Mouse (Mus musculus) hindbrain, embryonic 13.5 days (tissue): Measurements from ENCODE around the gene Rpf1. TPM values are rescaled to one million over a fixed set of nuclear protein-coding genes. Genes with fewer than 3 reads are reported as not detected.

Source experiments
- ATAC-seq: fragments of 200-750 bp; cut with Nextera tagmentation; 2 replicates; pipeline ENCODE4 v1.8.0; 2017; ENCODE audit warnings: moderate TSS enrichment; ENCODE audit not compliant: low FRiP score
- H3K27ac ChIP-seq: fragments of 300-500 bp; sonication (generic); 2 replicates; pipeline ENCODE4 v1.5.1; 2015; ENCODE audit warnings: inconsistent platforms, mild to moderate bottlenecking, moderate library complexity
- H3K27me3 ChIP-seq: fragments of 300-500 bp; sonication (generic); 2 replicates; pipeline ENCODE4 v1.6.1; 2015; ENCODE audit warnings: mild to moderate bottlenecking, inconsistent platforms
- H3K36me3 ChIP-seq: fragments of 300-500 bp; sonication (generic); 2 replicates; pipeline ENCODE4 v1.6.1; 2015; ENCODE audit warnings: mild to moderate bottlenecking, inconsistent platforms
- H3K4me1 ChIP-seq: fragments of 300-500 bp; sonication (generic); replicated peaks from 2 replicates; pipeline ENCODE4 v1.6.1; 2015; ENCODE audit warnings: inconsistent platforms
- H3K4me2 ChIP-seq: fragments of 300-500 bp; sonication (generic); 2 replicates; pipeline ENCODE4 v1.6.1; 2015; ENCODE audit warnings: inconsistent platforms, mild to moderate bottlenecking, moderate library complexity
- H3K4me3 ChIP-seq: fragments of 300-500 bp; sonication (generic); 2 replicates; pipeline ENCODE4 v1.5.1; 2015; ENCODE audit warnings: mild to moderate bottlenecking, inconsistent platforms
- H3K9ac ChIP-seq: fragments of 300-500 bp; sonication (generic); 2 replicates; pipeline ENCODE4 v1.6.1; 2015; ENCODE audit warnings: mild to moderate bottlenecking, inconsistent platforms
- H3K9me3 ChIP-seq: fragments of 300-500 bp; sonication (generic); 2 replicates; pipeline ENCODE4 v1.6.1; 2016; ENCODE audit warnings: inconsistent platforms
- whole genome bisulfite sequencing: fragments of 180-500 bp; shearing (Covaris S2); methylation state at CpG from one replicate; pipeline ENCODE4 v1.1.7; 2015; 5-methylcytosine and 5-hydroxymethylcytosine counted together
- polyA plus RNA-seq: library from polyadenylated mRNA; unstranded; fragments of >200 nt; fragmentation: Nextera tagmentation; extraction: Ambion mirVana; gene quantifications from 2 replicates; pipeline ENCODE4 v1.2.1, GENCODE M21; 2015

Rpf1 gene
- polyA plus RNA-seq, 1 experiment from 2014 or later, result 48.9 TPM

GRCm38 (mm10) chr3:146554816-146555215, 33.6 kb upstream of the Rpf1 start:
- Histone ChIP-seq H3K27me3 (no peaks in the 10 kb centered on the region), H3K9ac (no peak overlapping the region), H3K36me3 (no peaks in the 10 kb centered on the region), H3K4me3 (no peak overlapping the region), H3K27ac (no peak overlapping the region), H3K9me3 (no peaks in the 10 kb centered on the region), H3K4me2 (no peak overlapping the region), H3K4me1 (no peaks in the 10 kb centered on the region)
- WGBS, result 88% methylated on average over 7 of the region's 7 CpGs
- ATAC-seq, result no peak

DNA sequence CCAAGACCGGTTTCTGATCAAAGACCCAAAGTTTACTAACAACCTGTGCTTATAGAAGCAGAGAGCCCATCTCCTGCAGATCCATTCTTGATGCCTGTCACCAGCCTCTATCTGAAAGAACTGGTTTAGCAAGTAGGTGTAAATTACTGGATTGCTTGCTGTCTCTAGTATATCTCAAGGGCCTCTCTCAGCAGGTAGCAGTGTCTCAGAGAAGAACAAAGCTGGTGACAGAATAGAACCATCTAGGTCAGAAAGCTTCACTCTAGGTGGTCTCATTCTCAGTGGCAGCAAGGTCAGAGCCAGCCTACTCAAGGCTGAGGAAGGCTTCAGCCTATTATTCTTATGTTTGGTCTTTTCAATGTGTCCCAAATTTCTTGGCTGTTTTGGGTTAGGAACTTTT, 22.4 kb upstream of the Rpf1 start:
- no peak for ATAC-seq

GRCm38 (mm10) chr3:146540521-146541273, 19.5 kb upstream of the Rpf1 start:
- no peak overlapping the region for H3K9ac ChIP-seq
- H3K4me3 ChIP-seq, result no peak overlapping the region
- 88% methylated on average over 4 of the region's 4 CpGs for WGBS
- H3K27ac ChIP-seq, result no peak overlapping the region
- H3K4me1 ChIP-seq, result no peaks in the 10 kb centered on the region
- no peaks in the 10 kb centered on the region for H3K36me3 ChIP-seq
- ATAC-seq, result no peak
- H3K9me3 ChIP-seq, result no peaks in the 10 kb centered on the region; the same call in 1 of the 2 replicates
- no peaks in the 10 kb centered on the region for H3K27me3 ChIP-seq
- H3K4me2 ChIP-seq, result no peak overlapping the region

More for the DNA sequence above, 22.4 kb upstream of the Rpf1 start:
- Histone ChIP-seq H3K4me3 (no peak overlapping the region), H3K9ac (no peak overlapping the region), H3K36me3 (no peaks in the 10 kb centered on the region), H3K9me3 (no peaks in the 10 kb centered on the region; the same call in 1 of the 2 replicates), H3K4me2 (no peak overlapping the region), H3K27ac (no peak overlapping the region), H3K4me1 (no peaks in the 10 kb centered on the region), H3K27me3 (no peaks in the 10 kb centered on the region)
- WGBS, result 21% methylated on average over 1 of the region's 1 CpGs

- no peaks in the 10 kb centered on the region for H3K4me1 ChIP-seq
- no peak overlapping the region for H3K9ac ChIP-seq
- H3K4me3 ChIP-seq, result no peak overlapping the region
- no peak overlapping the region for H3K27ac ChIP-seq
- no peaks in the 10 kb centered on the region for H3K27me3 ChIP-seq
- ATAC-seq, result no peak
- H3K9me3 ChIP-seq, result no peaks in the 10 kb centered on the region
- 66% methylated on average over 6 of the region's 6 CpGs for WGBS
- H3K4me2 ChIP-seq, result no peak overlapping the region
- H3K36me3 ChIP-seq, result no peaks in the 10 kb centered on the region
Observed at GRCm38 (mm10) chr3:146534986-146535385, 13.8 kb upstream of the Rpf1 start.

- H3K27ac ChIP-seq, result no peak overlapping the region
- no peaks in the 10 kb centered on the region for H3K36me3 ChIP-seq
- H3K27me3 ChIP-seq, result no peaks in the 10 kb centered on the region
- H3K9ac ChIP-seq, result no peak overlapping the region
- no peak for ATAC-seq
- H3K4me3 ChIP-seq, result no peak overlapping the region
- no peaks in the 10 kb centered on the region for H3K9me3 ChIP-seq
- H3K4me2 ChIP-seq, result no peak overlapping the region
- no peaks in the 10 kb centered on the region for H3K4me1 ChIP-seq
- WGBS, result 40% methylated on average over 2 of the region's 2 CpGs
Observed at GRCm38 (mm10) chr3:146528335-146528734, 7.1 kb upstream of the Rpf1 start.

DNA sequence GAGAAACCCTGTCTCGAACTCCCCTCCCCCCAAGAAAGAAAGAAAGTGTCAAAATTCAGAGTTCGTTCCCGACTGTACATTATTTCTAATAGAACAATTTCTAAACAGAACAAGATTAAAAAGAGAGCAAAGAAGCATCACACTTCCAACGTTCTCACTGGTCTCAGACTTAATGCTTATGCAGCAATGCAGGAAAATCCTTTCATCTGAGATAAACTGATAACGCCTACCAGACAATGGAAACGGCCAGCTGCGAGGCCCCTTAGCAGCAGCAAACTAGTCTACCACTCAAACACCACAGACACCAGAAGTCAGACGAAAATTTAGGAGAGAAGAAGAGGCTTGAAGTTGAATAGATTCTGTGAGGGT, 407 bp upstream of the Rpf1 start:
- peak overlapping the region; percentile 98 for H3K27ac ChIP-seq
- peak overlapping the region; percentile 67 for H3K4me2 ChIP-seq
- peaks cover 18% of the 10 kb centered on the region for H3K36me3 ChIP-seq
- H3K4me3 ChIP-seq, result peak overlapping the region; percentile 74
- no peaks in the 10 kb centered on the region for H3K27me3 ChIP-seq
- peak; percentile 13; the same call in 1 of the 2 replicates for ATAC-seq
- no peaks in the 10 kb centered on the region for H3K9me3 ChIP-seq
- peak overlapping the region; percentile 85 for H3K9ac ChIP-seq
- peaks cover 4% of the 10 kb centered on the region; the same call in 1 of the 2 replicates for H3K4me1 ChIP-seq
- WGBS, result 14% methylated on average over 8 of the region's 8 CpGs

GRCm38 (mm10) chr3:146520226-146520797, 917 bp downstream of the Rpf1 start:
- ATAC-seq, result peak; percentile 26
- Histone ChIP-seq H3K4me2 (peak overlapping the region; percentile 67), H3K27me3 (no peaks in the 10 kb centered on the region), H3K27ac (peak overlapping the region; percentile 98), H3K4me3 (peak overlapping the region; percentile 74), H3K36me3 (peaks cover 21% of the 10 kb centered on the region), H3K9me3 (no peaks in the 10 kb centered on the region), H3K4me1 (peaks cover 4% of the 10 kb centered on the region; the same call in 1 of the 2 replicates), H3K9ac (peak overlapping the region; percentile 85)
- 42% methylated on average over 5 of the region's 5 CpGs for whole genome bisulfite sequencing

- Histone ChIP-seq H3K9ac (no peak overlapping the region), H3K9me3 (no peaks in the 10 kb centered on the region), H3K36me3 (peaks cover 64% of the 10 kb centered on the region), H3K27ac (no peak overlapping the region), H3K4me2 (no peak overlapping the region), H3K4me1 (peaks cover 11% of the 10 kb centered on the region), H3K4me3 (no peak overlapping the region), H3K27me3 (no peaks in the 10 kb centered on the region)
- 95% methylated on average over 7 of the region's 7 CpGs for WGBS
- no peak for ATAC-seq
Observed at GRCm38 (mm10) chr3:146506711-146507110, 14.5 kb downstream of the Rpf1 start.

GRCm38 (mm10) chr3:146501601-146502123, 19.6 kb downstream of the Rpf1 start:
- peak overlapping the region; percentile 70 for H3K4me2 ChIP-seq
- no peaks in the 10 kb centered on the region for H3K27me3 ChIP-seq
- no peak for ATAC-seq
- 60% methylated on average over 5 of the region's 5 CpGs for whole genome bisulfite sequencing
- peak overlapping the region; percentile 40; the same call in 1 of the 2 replicates for H3K9ac ChIP-seq
- peaks cover 20% of the 10 kb centered on the region for H3K36me3 ChIP-seq
- H3K4me1 ChIP-seq, result peaks cover 29% of the 10 kb centered on the region
- H3K9me3 ChIP-seq, result no peaks in the 10 kb centered on the region
- H3K4me3 ChIP-seq, result peak overlapping the region; percentile 79
- no peak overlapping the region for H3K27ac ChIP-seq

GRCm38 (mm10) chr3:146500810-146501201, 20.4 kb downstream of the Rpf1 start:
- H3K27me3 ChIP-seq, result no peaks in the 10 kb centered on the region
- H3K4me3 ChIP-seq, result peak overlapping the region; percentile 79
- peaks cover 29% of the 10 kb centered on the region for H3K4me1 ChIP-seq
- H3K36me3 ChIP-seq, result peaks cover 13% of the 10 kb centered on the region
- ATAC-seq, result no peak
- H3K4me2 ChIP-seq, result peak overlapping the region; percentile 70
- H3K9me3 ChIP-seq, result no peaks in the 10 kb centered on the region
- H3K27ac ChIP-seq, result peak overlapping the region; percentile 86; the same call in 1 of the 2 replicates
- peak overlapping the region; percentile 82 for H3K9ac ChIP-seq
- 10% methylated on average over 5 of the region's 5 CpGs for WGBS

- Histone ChIP-seq H3K9me3 (no peaks in the 10 kb centered on the region), H3K4me3 (peak overlapping the region; percentile 79), H3K4me2 (peak overlapping the region; percentile 70), H3K9ac (peak overlapping the region; percentile 82), H3K36me3 (peaks cover 8% of the 10 kb centered on the region), H3K27ac (peak overlapping the region; percentile 86), H3K4me1 (peaks cover 29% of the 10 kb centered on the region), H3K27me3 (no peaks in the 10 kb centered on the region)
- under 1% methylated on average over 47 of the region's 57 CpGs for WGBS
- peak; percentile 3; the same call in 1 of the 2 replicates for ATAC-seq
Observed at GRCm38 (mm10) chr3:146500003-146500809, 21.0 kb downstream of the Rpf1 start.

DNA sequence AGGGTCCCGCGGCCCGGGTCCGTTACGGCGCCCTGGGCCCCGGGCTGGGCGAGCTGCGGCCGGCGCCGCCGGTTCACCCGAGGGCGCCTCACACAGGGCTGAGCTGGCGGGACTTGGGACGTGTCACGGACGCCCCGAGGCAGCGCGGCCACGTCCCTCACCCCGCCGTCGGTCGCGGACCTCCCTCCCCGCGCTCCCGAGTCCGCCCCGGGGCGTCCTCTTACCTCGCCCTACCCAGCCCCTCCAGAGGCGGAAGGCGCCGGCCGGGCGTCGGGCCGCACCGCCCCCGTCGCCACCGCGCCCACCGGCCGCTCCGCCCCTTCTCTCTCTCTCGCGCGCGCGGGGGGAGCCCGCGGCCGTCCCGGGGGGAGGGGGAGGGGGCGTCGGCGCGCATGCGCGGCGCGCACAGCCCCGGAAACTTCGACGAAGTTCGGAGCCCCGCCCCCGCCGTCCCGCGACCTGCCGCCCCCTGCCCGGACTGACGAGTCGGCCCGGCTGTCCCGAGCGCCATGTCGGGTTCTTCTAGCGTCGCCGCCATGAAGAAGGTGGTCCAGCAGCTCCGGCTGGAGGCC, 21.7 kb downstream of the Rpf1 start, which contains the start of the genes Spata1 and Gng5:
TSS of gene Spata1 (minus strand) at position 323 of the 572 bp plus-strand sequence.
TSS of gene Gng5 (plus strand) at position 377 of the 572 bp plus-strand sequence.
- WGBS, result under 1% methylated on average over 58 of the region's 88 CpGs
- peaks cover 29% of the 10 kb centered on the region for H3K4me1 ChIP-seq
- H3K9me3 ChIP-seq, result no peaks in the 10 kb centered on the region
- peak within 1 kb of the TSS; percentile 70 for H3K4me2 ChIP-seq
- peak within 1 kb of the TSS; percentile 79 for H3K4me3 ChIP-seq
- peak within 1 kb of the TSS; percentile 82 for H3K9ac ChIP-seq
- no peaks in the 10 kb centered on the region for H3K27me3 ChIP-seq
- ATAC-seq, result peak; percentile 90
- H3K27ac ChIP-seq, result peak within 1 kb of the TSS; percentile 86
- H3K36me3 ChIP-seq, result peaks cover 8% of the 10 kb centered on the region
